Mouse (Mus musculus) layer of hippocampus, postnatal 36 days (tissue): ENCODE results near the gene Jarid2. TPM values are rescaled to one million over a fixed set of nuclear protein-coding genes. Genes with fewer than 3 reads are reported as not detected.

Experiments used
- DNase-seq, 2 experiments: peaks; one replicate each; pipeline ENCODE4 v3.0.0; 2022
- total RNA-seq, 2 experiments: library from RNA; stranded (reverse); gene quantifications; 2 replicates each; pipeline ENCODE4 v1.2.3; 2021

The Jarid2 gene
- total RNA-seq, 2 experiments from 2014 or later = 29.8 to 34.0 TPM

DNA sequence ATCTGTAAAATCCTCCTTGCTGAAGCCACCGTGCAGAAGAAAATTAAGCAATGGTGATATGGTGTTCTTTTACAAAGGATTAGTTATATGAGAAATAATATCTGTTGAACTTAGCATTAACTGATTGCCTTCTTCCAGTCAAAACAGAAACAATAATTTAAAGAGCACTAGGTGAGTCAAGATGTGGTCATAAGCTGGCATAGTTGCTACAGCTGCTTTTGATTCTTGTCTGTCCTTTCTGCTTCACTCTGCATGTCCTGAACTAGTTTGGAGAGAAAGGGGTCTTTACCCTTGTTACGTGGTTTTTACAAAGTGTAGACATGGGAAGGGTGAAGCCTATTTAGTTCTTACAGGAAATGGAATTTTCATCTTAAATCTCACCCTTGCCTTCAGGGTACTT lies 51.9 kb downstream of the Jarid2 start:
- DNase-seq = no peak

DNA sequence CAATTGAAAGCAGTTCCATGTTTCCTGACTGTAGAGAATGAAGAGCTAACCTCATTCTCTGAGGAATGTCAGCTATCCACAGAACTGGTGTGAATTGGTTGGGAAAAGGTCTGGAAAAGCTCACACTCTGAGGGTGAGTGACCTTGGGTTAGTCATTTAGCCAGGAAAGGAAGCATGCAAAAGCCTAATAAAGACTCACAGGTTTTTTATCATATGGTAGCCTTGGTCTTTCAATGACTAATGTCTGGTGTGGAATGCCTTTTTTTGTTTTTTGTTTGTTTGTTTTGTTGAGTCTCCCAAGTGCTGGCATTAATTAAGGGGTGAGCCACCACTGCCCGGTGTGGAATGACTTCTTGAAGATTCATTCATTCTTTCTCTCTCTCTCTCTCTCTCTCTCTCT lies 55.3 kb downstream of the Jarid2 start:
- no peak for DNase-seq

DNA sequence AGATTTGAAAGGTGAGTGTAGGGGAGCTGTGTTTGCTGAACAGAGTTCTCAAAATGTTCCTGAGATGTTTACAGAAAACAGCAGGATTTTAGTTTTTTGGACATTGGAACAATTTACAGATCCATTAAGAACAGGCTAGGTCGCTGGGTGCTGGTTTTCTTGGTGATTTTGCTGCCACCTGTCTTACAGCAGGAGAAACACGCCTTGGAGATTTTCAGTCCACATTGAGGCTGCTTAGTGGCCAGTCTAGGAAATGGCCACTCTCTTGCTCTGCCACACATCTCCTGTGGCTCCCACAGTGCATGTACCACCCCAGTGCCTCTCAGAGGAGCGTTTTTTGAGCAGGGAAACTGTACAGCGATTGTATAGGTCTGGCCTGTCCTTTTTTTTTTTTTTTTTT lies 57.0 kb downstream of the Jarid2 start:
- DNase-seq = peak; percentile 12 to 15

DNA sequence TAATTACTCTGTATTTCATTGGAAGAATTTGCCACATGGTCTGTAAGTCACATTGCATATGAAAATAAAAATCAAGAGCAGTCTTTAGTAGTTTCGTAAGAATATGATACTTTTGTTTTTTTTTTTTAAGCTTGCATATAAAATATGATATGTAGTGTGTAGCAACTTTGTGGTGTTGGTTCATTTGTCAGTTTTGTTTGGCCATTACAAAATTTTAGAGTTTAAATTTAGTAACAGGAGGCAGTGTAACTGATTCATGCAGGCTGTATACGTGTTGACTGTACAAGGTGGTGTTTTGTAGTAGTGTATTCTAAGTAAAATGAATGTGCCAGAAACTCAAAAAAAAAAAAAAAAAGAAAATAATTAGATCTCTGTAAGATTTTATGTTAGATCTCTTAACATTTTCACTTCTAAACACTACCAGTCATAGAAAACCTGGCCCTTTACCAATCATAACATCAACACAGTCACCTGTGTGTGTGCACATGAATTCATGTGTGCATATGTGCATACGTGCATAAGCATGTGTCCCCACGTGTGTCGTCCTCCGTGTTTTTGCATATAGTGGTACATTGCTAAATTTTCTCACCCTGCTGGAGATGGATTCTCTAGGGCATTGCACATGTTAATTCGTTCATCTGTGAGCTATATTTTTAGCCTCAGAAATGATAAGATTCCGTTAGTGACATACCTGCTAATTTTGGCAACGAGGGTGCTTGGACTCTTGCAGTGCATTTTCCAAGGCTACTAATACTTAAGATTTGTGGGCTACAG lies 59.3 kb downstream of the Jarid2 start:
- DNase-seq = no peak

DNA sequence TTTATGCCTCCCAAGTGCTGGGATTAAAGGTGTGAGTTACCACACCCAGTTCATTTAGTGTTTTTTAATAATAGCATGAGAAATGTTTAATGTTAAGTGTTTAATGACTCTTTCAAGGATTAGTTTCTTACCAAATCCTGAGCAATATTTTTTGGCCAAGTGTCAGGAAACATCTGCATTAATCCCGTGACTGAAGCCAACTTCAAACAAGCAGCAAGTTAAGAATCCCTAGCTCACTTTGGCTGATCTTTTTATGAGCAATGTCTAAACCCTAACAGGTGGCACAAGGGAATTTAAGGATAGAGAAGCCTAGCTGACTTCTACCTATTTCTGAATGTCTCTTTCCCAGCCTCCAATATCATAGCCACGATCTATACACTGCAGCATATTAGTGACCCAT lies 60.7 kb downstream of the Jarid2 start:
- DNase-seq = no peak

DNA sequence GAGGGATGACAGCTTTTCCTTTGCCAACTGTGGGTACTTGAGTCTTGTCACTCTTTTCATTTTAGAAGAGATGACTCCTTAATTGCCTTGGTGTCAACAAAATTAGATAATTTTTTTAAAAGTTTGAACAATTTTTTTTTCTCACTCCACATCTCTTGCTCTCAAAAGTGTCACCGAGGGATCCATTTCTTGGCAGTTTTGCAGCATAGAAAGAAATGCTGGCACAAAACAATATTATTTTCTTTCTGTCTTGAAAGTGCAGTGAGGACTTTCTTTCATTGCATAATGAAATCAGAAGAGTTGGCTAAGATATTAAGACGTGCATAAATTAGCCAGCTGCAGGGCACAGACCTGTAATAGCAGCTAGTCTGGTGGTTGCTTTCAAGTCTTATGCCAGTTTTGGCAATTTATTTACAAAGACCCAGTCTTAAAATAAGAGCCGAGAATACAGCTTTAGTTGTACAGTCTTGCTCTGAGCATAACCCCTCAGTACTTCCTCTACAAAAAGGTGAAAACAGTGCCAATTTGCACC lies 63.2 kb downstream of the Jarid2 start:
- DNase-seq = no peak

DNA sequence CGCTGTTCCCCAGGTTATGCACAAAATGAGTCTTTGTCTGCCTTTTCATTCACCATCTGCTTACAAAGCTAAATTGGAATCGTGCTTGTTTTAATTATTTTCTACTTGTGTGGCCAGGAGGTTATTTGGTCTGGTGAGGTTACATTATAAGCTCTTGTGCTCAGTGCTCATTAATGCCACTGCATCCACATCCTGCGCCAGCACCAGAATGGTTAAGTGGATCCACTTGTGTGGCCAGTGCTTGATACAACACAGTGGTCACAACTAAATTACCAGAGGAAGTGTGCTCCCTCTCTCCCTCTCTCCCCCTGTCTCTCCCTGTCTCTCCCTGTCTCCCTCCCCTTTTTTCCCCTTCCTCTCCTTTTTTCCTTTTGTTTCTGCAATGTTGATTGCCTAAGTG lies 66.6 kb downstream of the Jarid2 start:
- DNase-seq = no peak

DNA sequence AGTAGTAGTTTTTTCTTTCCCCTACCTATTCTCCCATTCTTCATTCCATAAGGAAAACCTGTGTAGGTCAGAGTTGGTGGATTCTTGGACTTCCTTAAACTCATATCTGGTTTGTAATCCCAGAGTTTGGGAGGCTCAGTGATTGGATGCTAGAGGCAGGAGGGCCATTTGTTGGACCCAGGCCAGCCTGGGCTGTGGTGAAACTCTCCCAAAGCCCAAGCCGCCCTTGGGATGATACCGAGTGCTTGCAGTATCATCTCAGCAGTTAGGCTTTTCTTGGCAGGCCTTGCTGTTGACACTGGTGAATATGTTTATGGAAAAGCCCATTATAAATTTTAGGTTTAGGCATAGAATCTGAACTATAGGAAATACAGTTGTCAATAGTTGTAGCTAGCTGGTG lies 67.5 kb downstream of the Jarid2 start:
- no peak for DNase-seq

DNA sequence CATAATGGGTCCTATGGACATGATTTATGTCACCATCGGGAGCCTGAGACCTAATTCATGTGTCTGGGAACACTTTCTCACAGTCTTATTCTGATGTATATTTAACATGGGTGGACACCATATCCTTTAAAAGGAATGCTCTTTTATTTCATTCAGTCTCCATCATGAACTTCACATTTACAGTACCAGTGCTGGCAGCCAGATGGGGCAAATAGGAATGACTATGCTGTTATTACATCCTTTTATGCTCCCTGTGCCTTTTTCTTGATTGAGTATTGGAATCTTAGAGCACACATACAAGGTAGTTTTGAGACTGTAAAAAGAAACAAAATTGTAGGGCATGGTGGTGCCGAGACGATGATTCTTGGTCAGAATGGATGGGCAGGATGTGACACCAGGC lies 69.0 kb downstream of the Jarid2 start:
- no peak for DNase-seq

DNA sequence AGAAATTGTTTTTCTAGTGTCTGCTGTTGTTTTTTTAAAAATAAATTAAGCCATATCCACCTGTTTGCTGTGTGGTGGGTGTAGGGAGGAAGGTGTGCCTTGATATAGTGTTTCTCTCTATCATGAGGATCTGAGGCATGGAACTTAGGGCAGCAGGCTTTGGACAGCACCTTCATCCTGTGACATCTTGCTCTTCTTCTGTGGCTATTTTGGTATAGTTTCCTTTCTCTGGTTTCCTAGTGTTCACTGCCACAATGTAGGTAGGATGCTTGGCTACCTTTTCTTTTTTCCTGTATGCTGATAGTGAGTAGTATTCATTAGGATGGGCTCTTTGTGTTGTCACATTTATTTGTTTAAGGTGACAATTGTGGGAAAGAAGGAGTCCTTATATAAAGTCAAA lies 69.9 kb downstream of the Jarid2 start:
- DNase-seq = no peak

DNA sequence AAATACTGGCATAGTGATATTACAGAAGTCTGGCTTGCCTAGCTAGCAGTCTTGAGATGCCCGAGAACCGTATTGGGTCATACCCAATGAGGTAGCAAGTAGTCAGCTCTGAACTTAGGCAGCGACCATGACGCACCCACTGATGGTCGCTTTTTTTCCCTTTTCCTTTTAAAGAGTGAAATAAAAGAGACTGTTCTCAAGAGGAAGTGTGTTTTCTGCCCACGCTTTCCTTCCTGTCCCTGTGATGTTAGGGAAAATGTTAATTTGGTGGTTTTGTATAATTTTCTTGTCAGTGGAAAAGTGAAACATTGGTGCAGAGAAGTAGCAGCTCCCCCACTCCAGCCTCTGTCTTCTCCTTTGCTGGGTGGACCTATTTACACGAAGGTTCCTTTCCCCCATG lies 70.8 kb downstream of the Jarid2 start:
- DNase-seq = no peak

DNA sequence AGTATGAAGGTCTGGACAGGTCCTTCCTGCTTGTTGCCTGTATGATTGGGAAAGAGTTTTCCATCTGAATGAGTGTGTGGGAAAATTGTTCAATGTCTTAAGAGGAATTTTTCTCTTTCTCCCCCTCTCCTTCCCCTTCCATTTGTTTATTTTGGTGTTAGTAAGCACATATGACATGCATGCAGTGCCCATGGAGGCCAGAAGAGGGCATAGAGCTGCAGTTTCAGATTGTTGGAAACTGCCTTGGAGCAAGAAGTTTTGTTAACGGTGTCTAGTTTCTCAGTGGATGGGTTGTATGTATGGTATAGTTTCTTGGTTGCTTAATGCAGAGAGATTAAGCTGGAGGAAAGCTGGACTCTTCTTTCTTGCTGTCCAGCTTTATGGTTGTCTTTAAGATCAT lies 75.6 kb downstream of the Jarid2 start:
- peak; percentile 29 for DNase-seq

DNA sequence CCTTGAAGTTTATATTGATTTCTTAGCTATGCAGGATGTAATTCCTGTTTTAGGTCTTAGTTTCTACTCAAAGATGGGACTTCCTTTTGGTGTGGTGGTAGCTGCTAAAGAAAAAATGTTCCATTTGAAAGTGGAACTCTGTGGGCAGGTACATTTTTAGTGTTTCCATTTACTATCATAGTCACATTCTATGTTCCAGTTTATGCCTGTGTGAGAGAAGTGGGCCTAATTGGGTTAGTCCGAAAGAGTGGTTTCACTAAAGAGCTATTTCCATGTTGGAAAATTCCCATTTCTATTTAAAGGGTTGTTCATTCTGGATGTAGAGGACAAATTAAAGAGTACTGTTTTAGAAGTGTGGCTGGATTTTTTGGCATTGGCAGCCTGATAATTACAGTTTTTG lies 79.0 kb downstream of the Jarid2 start:
- DNase-seq = no peak

DNA sequence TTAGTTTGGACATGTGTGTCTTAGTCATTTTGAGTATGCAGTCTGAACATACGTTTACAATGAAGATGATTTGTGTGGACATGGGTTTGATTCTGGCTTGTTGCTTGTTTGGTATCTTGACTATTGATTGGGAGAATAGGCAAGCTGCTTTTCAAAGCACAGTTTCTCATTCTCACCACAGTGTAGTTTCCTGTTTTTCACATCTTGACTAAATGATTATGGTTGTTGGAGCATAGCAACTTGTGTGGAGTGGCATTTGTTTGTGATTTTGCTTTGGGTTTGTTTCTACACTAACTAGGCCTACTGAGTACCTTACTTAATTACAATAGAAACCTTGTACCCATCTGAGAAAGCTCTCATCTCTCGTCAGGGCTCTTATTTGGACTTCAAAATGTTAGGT lies 81.7 kb downstream of the Jarid2 start:
- DNase-seq = no peak

DNA sequence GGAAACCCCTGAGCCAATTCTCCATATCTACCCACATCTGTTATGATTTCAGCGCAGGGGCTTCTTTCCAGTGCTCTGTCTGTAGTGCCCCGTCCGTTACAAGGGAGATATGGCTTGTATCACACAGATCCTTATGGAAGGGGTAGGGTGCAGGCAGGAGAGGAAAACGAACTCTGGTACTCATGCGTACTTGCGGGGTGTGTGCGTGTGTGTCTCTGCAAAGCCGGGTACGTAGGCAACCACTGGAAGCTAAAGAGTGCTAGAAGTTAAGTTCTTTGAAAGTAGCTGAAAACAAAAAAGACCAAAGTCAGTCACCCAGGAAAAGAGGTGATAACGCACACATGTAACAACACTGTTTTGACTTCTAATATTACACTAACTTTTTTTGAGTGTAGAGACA lies 82.3 kb downstream of the Jarid2 start:
- DNase-seq = no peak

DNA sequence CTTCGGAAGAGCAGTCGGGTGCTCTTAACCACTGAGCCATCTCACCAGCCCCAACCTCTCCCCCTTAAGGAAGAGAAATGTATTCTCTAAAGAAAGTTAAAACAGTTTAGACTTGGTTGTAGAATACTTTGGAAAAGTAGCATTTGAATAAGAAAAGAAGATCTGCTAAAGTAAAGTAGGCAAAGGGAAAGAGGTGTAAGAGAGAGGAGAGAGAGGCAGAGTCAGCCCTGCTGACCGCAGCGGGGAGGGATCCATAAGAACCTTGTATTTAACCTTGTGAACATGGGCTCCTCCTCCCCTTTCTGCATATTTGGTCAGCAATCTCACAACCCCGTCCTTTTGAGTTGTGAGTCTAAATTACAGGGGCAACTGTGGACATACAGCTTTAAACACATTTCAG lies 83.1 kb downstream of the Jarid2 start:
- DNase-seq = no peak

DNA sequence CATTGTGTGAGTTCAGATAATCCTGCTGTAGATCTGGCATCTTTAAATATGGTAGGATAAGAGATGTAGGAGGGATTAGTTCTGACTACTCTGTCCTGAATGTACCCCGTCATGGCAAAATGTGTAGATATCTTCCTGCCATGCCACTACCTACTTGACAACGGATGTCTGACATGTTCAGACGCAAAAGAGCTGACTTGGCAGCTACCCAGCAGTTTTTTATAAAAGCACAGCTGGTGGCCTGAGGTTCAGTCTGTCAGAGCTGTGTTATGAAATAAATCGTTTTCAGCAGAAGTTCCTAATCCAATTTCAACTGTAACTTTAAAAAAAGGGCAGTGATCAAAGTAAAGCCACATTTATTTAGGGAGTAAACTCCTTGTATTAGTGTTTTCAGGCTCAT lies 90.1 kb downstream of the Jarid2 start:
- DNase-seq = peak; percentile 15 to 17

DNA sequence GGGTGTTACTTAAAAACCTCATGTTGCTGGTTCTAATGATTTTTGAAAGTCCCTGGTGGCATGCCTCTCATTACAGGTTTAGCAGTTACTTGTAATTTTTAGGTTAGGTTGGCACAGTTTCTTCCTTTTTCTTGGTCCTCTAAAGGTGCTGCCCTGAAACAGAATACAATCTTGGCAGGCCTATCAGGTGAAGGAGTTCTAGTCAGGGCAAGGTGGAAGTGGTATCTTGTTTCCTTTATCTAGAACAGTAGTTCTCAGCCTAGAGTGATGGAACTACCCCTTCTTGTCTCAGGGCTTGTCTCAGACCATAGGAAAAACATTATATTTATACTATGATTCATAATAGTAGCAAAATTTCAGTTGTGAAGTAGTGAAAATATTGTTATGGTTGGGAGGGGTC lies 93.3 kb downstream of the Jarid2 start:
- no peak for DNase-seq

DNA sequence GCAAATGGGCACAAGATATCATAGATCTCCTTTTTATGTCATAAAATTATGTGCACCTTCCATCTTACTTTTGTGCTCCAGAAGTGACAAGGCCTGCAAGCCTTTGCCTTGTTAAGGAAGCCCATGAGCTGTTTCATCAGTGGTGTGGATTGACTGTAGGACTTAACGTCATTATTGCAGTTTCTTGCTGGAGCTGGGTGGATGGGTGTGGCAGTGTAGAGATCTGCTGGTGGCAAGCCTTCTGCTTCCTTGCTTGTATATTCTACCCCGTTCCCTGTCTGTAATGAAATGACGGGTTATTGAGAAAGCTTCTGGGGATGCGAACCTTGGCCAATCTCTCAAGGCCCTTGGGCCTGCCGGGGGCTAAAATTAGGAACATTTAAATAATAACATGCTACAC lies 99.6 kb downstream of the Jarid2 start:
- DNase-seq = no peak

DNA sequence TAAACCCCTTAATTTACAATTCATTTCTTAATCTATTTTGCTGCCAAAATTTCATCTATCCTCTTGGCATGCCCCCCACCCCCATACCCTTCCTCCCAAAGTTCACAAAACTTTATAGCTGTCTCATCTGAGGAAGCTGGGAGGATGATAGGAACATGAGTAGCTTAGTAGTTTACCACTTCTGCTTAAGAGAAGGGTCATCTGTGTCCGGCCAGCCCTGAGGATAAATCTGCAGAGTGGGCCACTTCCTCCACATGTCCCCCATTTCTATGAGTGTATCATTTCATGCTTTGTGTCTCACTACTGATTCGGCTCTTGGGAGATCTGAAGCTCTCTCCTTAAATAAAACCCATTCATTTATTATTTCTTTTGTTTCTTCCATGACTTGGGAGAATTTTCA lies 102.8 kb downstream of the Jarid2 start:
- no peak for DNase-seq

DNA sequence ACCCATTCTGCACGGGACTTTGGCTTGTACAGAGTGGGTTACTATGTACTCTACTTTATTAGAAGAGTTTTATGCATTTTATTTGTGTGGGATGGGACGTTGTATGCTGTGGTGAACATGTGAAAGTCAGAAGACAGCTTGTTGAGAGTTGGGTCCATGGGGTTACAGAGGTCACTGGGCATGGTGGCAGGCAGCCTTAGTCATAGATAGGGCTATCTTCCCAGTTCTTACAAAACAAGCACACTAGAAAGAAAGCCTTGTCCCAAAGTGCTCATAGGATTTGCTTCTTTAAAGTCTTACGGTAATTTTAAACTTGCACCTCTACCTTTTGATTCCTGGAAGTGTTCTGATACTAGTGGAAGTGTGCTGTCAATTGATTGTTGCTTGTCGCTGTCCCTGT lies 103.6 kb downstream of the Jarid2 start:
- DNase-seq = no peak

DNA sequence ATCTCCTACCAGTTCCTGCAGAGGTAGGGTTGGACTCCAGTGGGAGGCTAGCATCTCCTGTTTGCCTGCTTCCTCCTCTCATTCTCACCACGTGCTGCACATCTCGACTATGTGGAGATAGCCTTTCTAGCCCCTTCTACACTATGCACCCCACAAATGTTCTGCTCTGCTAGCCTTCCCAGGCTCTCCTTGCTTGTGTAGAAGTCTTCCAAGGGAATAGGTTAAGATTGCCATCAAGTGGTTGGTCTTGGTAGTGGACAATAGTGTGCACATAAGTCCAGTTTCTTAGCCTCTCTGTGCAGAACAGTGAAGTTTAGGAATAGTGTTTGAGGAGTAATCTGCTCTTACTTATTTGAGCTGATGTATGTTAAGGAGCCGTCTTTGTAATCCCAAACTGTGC lies 104.1 kb downstream of the Jarid2 start:
- peak in 1 of 2 experiments; percentile 13 for DNase-seq

DNA sequence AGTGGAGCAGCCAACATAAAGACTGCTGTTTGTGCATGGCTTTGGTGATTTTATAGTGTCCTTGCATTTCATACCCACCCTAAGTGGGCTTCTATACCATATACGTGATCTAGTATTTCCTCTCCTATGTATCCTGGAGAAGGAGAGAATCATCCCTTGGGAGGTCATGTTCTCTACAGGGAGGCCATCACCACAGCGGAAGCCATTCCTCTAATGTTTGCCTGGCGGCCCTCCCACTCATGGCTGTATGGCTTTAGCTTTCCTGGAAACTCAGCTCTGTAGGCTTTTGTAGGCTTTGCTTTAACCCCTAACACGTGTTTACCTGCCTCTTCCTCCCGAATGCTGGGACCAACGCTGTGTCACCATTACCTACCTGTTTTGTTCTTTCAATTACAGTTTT lies 108.2 kb downstream of the Jarid2 start:
- no peak for DNase-seq
